In the genomic region with DNA sequence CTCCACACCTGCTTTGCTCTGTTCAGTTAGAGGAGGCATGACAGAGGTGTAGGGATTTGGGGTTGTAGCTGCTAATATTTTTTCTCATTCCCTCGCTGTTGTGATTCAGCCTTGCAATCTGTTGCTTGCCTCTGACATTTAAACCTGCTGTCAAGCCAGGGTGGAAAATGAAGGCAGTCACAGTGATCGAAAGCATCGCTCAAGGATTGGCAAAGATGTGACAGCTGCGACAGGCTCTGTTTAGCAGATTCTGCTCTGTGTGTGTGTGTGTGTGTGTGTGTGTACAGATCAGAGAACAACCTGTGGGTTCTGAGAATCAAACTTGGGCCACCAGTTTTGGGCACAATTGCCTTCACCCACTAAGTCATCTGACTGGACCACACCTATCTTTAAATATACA, we compare ENCODE assay signal across 24 mouse cellular contexts. TPM values are rescaled to one million over a fixed set of nuclear protein-coding genes. Genes with fewer than 3 reads are reported as not detected.
"Had no signal": no experiment of that assay in that cellular context is flagged by ENCODE, and none has a peak within 500 bp of the region (broad histone marks: within the 10 kb centered on the region; RNA-seq: fewer than 3 reads in every experiment).

No protein-coding gene starts in this region.

- H3K27ac ChIP-seq: gastrocnemius, adult 2 months; heart, adult 2 months; hindbrain, embryonic 10.5 days; hindbrain, embryonic 12.5 days; hindbrain, embryonic 14.5 days; intestine, embryonic 15.5 days; limb, embryonic 10.5 days; limb, embryonic 12.5 days; liver, embryonic 12.5 days; liver, embryonic 14.5 days had no signal

- DNase-seq: gastrocnemius, adult 2 months; gastrocnemius, postnatal 10 days; gastrocnemius, postnatal 25 days; heart, adult 11 months; heart, adult 2 months; heart, postnatal 10 days; heart, postnatal 4 days; kidney, adult 18-20 months; kidney, adult 8-10 months; kidney, postnatal 10 days; kidney, postnatal 25 days; kidney, postnatal 4 days; liver; lung, adult 18-20 months had no signal

- H3K4me1 ChIP-seq: heart, embryonic 12.5 days; hindbrain, embryonic 10.5 days; hindbrain, embryonic 12.5 days; intestine, embryonic 15.5 days; limb, embryonic 10.5 days; limb, embryonic 12.5 days; liver, embryonic 12.5 days had no signal

- H3K4me3 ChIP-seq: gastrocnemius, adult 2 months; heart, adult 2 months; heart, embryonic 12.5 days; hindbrain, embryonic 10.5 days; hindbrain, embryonic 12.5 days; intestine, embryonic 15.5 days; limb, embryonic 10.5 days; limb, embryonic 12.5 days; liver, embryonic 12.5 days had no signal

- H3K27me3 ChIP-seq: heart, embryonic 12.5 days; hindbrain, embryonic 12.5 days; intestine, embryonic 15.5 days; liver, embryonic 12.5 days had no signal

- H3K36me3 ChIP-seq: heart, embryonic 12.5 days; hindbrain, embryonic 10.5 days; hindbrain, embryonic 12.5 days; intestine, embryonic 15.5 days; limb, embryonic 10.5 days; limb, embryonic 12.5 days; liver, embryonic 12.5 days had no signal

- H3K9me3 ChIP-seq: heart, embryonic 12.5 days; hindbrain, embryonic 10.5 days; hindbrain, embryonic 12.5 days; intestine, embryonic 15.5 days; limb, embryonic 10.5 days; limb, embryonic 12.5 days; liver, embryonic 12.5 days had no signal

RNA-seq across cellular contexts. Expression of gene Kcnk1, which starts 50.8 kb away (rescaled TPM):
- polyA plus RNA-seq: inflammation-experienced regulatory T-cells, adult 6 months had no signal
